Mouse (Mus musculus) right cerebral cortex, postnatal 10 days (tissue): ENCODE measurements around the gene Mrpl54.

ENCODE experiments used
- DNase-seq, 2 experiments: peaks; one replicate each; pipeline ENCODE4 v3.0.0; 2021; ENCODE audit warnings: low spot score in 2 of 2

Gene Mrpl54

GRCm38 (mm10) chr10:81294442-81294841 lies 27.7 kb upstream of the Mrpl54 start:
- DNase-seq: peak in 1 of 2 experiments; percentile 34

- DNase-seq: no peak
Observed at GRCm38 (mm10) chr10:81293334-81294030, 26.7 kb upstream of the Mrpl54 start.

GRCm38 (mm10) chr10:81292554-81293333 lies 26.0 kb upstream of the Mrpl54 start, which contains the start of gene Pip5k1c:
Gene Pip5k1c, plus strand, starts transcription at chr10:81292963.
- peak; percentile 99 to 100 for DNase-seq

GRCm38 (mm10) chr10:81291511-81292104 lies 24.9 kb upstream of the Mrpl54 start, which contains the start of gene Tjp3:
Gene Tjp3, minus strand, starts transcription at chr10:81291581.
- peak in 1 of 2 experiments; percentile 34 for DNase-seq

- peak in 1 of 2 experiments; percentile 52 for DNase-seq
Observed at GRCm38 (mm10) chr10:81290698-81291460, 24.1 kb upstream of the Mrpl54 start.

GRCm38 (mm10) chr10:81289811-81290210 lies 23.1 kb upstream of the Mrpl54 start:
- peak in 1 of 2 experiments; percentile 39 for DNase-seq

- DNase-seq: peak; percentile 78 to 82
Observed at GRCm38 (mm10) chr10:81289278-81289677, 22.5 kb upstream of the Mrpl54 start.

- no peak for DNase-seq
Observed at GRCm38 (mm10) chr10:81288601-81289000, 21.9 kb upstream of the Mrpl54 start.

GRCm38 (mm10) chr10:81287513-81288157 lies 20.9 kb upstream of the Mrpl54 start:
- DNase-seq: no peak

GRCm38 (mm10) chr10:81286586-81286985 lies 19.9 kb upstream of the Mrpl54 start:
- no peak for DNase-seq

GRCm38 (mm10) chr10:81285694-81286450 lies 19.1 kb upstream of the Mrpl54 start:
- DNase-seq: peak; percentile 91 to 93

GRCm38 (mm10) chr10:81284719-81285118 lies 18.0 kb upstream of the Mrpl54 start:
- no peak for DNase-seq

GRCm38 (mm10) chr10:81284189-81284588 lies 17.5 kb upstream of the Mrpl54 start:
- no peak for DNase-seq

- DNase-seq: no peak
Observed at GRCm38 (mm10) chr10:81279496-81279895, 12.8 kb upstream of the Mrpl54 start.

- no peak for DNase-seq
Observed at GRCm38 (mm10) chr10:81277676-81278075, 10.9 kb upstream of the Mrpl54 start.

- no peak for DNase-seq
Observed at GRCm38 (mm10) chr10:81273842-81274241, 7.1 kb upstream of the Mrpl54 start.

- DNase-seq: no peak
Observed at GRCm38 (mm10) chr10:81272356-81272755, 5.6 kb upstream of the Mrpl54 start.

GRCm38 (mm10) chr10:81268643-81269412 lies 2.1 kb upstream of the Mrpl54 start:
- no peak for DNase-seq

GRCm38 (mm10) chr10:81268056-81268455 lies 1.3 kb upstream of the Mrpl54 start:
- peak; percentile 88 to 93 for DNase-seq

- peak in 1 of 2 experiments; percentile 56 for DNase-seq
Observed at GRCm38 (mm10) chr10:81265540-81265939, 1.2 kb downstream of the Mrpl54 start.
